Mouse (Mus musculus): ENCODE data around the gene Ift46.
A peak's percentile ranks its signal among the peaks of the same experiment; 100 is the strongest.
"Not testable (repeated sequence)": the region's sequence is repeated elsewhere in the genome, so short reads cannot be mapped to it uniquely, and the experiment has no call there.

The Ift46 gene

GRCm38 (mm10) chr9:44735886-44736285 lies 31.8 kb upstream of the Ift46 start:
- no peak for DNase-seq (ENCODE audit: inconsistent ontology term)

- peak; percentile 34 for DNase-seq (ENCODE audit: inconsistent ontology term)
These were observed 31.4 kb upstream of the Ift46 start for GRCm38 (mm10) chr9:44736301-44736700.

GRCm38 (mm10) chr9:44737240-44737949 lies 30.3 kb upstream of the Ift46 start:
- no peak for DNase-seq (ENCODE audit: inconsistent ontology term)

GRCm38 (mm10) chr9:44740663-44741192 lies 27.0 kb upstream of the Ift46 start:
- DNase-seq (ENCODE audit: inconsistent ontology term), result no peak

GRCm38 (mm10) chr9:44745371-44745770 lies 22.3 kb upstream of the Ift46 start:
- no peak for DNase-seq (ENCODE audit: inconsistent ontology term)

- DNase-seq (ENCODE audit: inconsistent ontology term), result no peak
These were observed 21.0 kb upstream of the Ift46 start for GRCm38 (mm10) chr9:44746666-44747065.

- no peak for DNase-seq (ENCODE audit: inconsistent ontology term)
These were observed 20.4 kb upstream of the Ift46 start for GRCm38 (mm10) chr9:44747341-44747740.

GRCm38 (mm10) chr9:44748473-44748872 lies 19.2 kb upstream of the Ift46 start:
- DNase-seq (ENCODE audit: inconsistent ontology term), result no peak

- no peak for DNase-seq (ENCODE audit: inconsistent ontology term)
These were observed 6.8 kb upstream of the Ift46 start for GRCm38 (mm10) chr9:44760873-44761272.

- DNase-seq (ENCODE audit: inconsistent ontology term), result not testable (repeated sequence)
These were observed 304 bp downstream of the Ift46 start for GRCm38 (mm10) chr9:44768029-44768394.

- DNase-seq (ENCODE audit: inconsistent ontology term), result no peak
These were observed 3.7 kb downstream of the Ift46 start for GRCm38 (mm10) chr9:44771376-44771775.

GRCm38 (mm10) chr9:44772392-44772749 lies 4.7 kb downstream of the Ift46 start:
- no peak for DNase-seq (ENCODE audit: inconsistent ontology term)

- peak; percentile 96 for DNase-seq (ENCODE audit: inconsistent ontology term)
These were observed 5.3 kb downstream of the Ift46 start for GRCm38 (mm10) chr9:44772750-44773651.

GRCm38 (mm10) chr9:44792842-44793241 lies 25.1 kb downstream of the Ift46 start:
- DNase-seq (ENCODE audit: inconsistent ontology term), result no peak

GRCm38 (mm10) chr9:44798298-44798697 lies 30.6 kb downstream of the Ift46 start:
- DNase-seq (ENCODE audit: inconsistent ontology term), result no peak

- DNase-seq (ENCODE audit: inconsistent ontology term), result peak; percentile 89
These were observed 31.6 kb downstream of the Ift46 start, which contains the start of gene Tmem25 for GRCm38 (mm10) chr9:44799102-44799957. Gene Tmem25 (minus strand): TSS chr9:44799307.

- DNase-seq (ENCODE audit: inconsistent ontology term), result no peak
These were observed 32.2 kb downstream of the Ift46 start for GRCm38 (mm10) chr9:44799958-44800324.

GRCm38 (mm10) chr9:44801669-44802068 lies 34.0 kb downstream of the Ift46 start:
- no peak for DNase-seq (ENCODE audit: inconsistent ontology term)

- DNase-seq (ENCODE audit: inconsistent ontology term), result no peak
These were observed 35.2 kb downstream of the Ift46 start, which contains the start of gene Ttc36 for GRCm38 (mm10) chr9:44802808-44803450. Gene Ttc36 (minus strand): TSS chr9:44803072.

GRCm38 (mm10) chr9:44804678-44805077 lies 37.0 kb downstream of the Ift46 start:
- DNase-seq (ENCODE audit: inconsistent ontology term), result no peak

GRCm38 (mm10) chr9:44805536-44805935 lies 37.8 kb downstream of the Ift46 start:
- DNase-seq (ENCODE audit: inconsistent ontology term), result no peak
